Mouse (Mus musculus) left cerebral cortex, adult 2 months (tissue): ENCODE measurements around the gene Dvl3. TPM values are rescaled to one million over a fixed set of nuclear protein-coding genes. Genes with fewer than 3 reads are reported as not detected.
"Not testable (repeated sequence)": the region's sequence is repeated elsewhere in the genome, so short reads cannot be mapped to it uniquely, and the experiment has no call there.

Source experiments
- DNase-seq, 2 experiments: peaks; one replicate each; pipeline ENCODE4 v3.0.0; 2021 to 2022; ENCODE audit warnings: low spot score in 2 of 2, mixed read lengths in 1 of 2; ENCODE audit errors: extremely low spot score in 1 of 2
- H3K27ac ChIP-seq: fragments of 200-600 bp; 2 replicates; pipeline ENCODE4 v1.8.1; 2022
- H3K4me3 ChIP-seq: fragments of 200-600 bp; 2 replicates; pipeline ENCODE4 v1.8.1; 2022
- CTCF ChIP-seq: fragments of 200-600 bp; IDR thresholded peaks from 2 replicates; pipeline ENCODE4 v1.8.1; 2022; ENCODE audit warnings: antibody characterized with exemption, mild to moderate bottlenecking, moderate library complexity
- intact Hi-C: fragments of 180-260 bp; cut with DNase I; formaldehyde crosslinking; loops from one replicate; pipeline ENCODE4 v1.15.1; 2025
- long read RNA-seq, 2 experiments: library from polyadenylated mRNA; stranded (forward); transcript quantifications; one replicate each; pipeline ENCODE4 v2.0.0; 2021; ENCODE audit warnings: borderline mapping rate in 2 of 2
- total RNA-seq, 2 experiments: library from RNA; stranded (reverse); gene quantifications; 2 replicates each; pipeline ENCODE4 v1.2.3; 2021

The Dvl3 gene
- 10 to 100 TPM; 64.7 to 70.1 TPM for total RNA-seq
- long read RNA-seq, experiment 1, transcript Dvl3-201 (15 exons, 2,519 nt) = major isoform, 29 of 48 reads
- long read RNA-seq, experiment 1, partial matches to known transcripts = 9 of 48 reads
- long read RNA-seq, experiment 1, other reads (novel, unspliced or antisense) = 7 of 48 reads
- long read RNA-seq, experiment 2, transcript Dvl3-201 (15 exons, 2,519 nt) = major isoform, 18 of 27 reads
- long read RNA-seq, experiment 2, partial matches to known transcripts = 6 of 27 reads
- long read RNA-seq, experiment 2, other reads (novel, unspliced or antisense) = 3 of 27 reads

- peak; percentile 44 for TF ChIP-seq CTCF
- H3K27ac ChIP-seq = peak within 1 kb of the TSS; percentile 93
- peak within 1 kb of the TSS; percentile 98 for H3K4me3 ChIP-seq
- peak; percentile 84 to 89 for DNase-seq
- intact Hi-C loops = loop anchor here (2.0 kb wide), 2 partner anchors 18 to 32 kb away; partner anchors contain the start of genes Abcf3 and Ap2m1
These were observed at the start of gene Dvl3 for GRCm38 (mm10) chr16:20516726-20517201. Gene Dvl3, plus strand, starts transcription at chr16:20516982.

- intact Hi-C loops = no loop called here
- Histone ChIP-seq H3K4me3 (no peak overlapping the region), H3K27ac (no peak overlapping the region)
- TF ChIP-seq CTCF = no peak
- no peak for DNase-seq
These were observed 45.8 kb upstream of the Dvl3 start for GRCm38 (mm10) chr16:20470981-20471380.

- H3K27ac ChIP-seq = no peak overlapping the region
- DNase-seq = no peak
- intact Hi-C loops = no loop called here
- no peak for TF ChIP-seq CTCF
- no peak overlapping the region for H3K4me3 ChIP-seq
These were observed 45.1 kb upstream of the Dvl3 start for GRCm38 (mm10) chr16:20471686-20472085.

- DNase-seq = no peak
These were observed 43.0 kb upstream of the Dvl3 start for GRCm38 (mm10) chr16:20473748-20474147.

GRCm38 (mm10) chr16:20474211-20474610 is 42.6 kb upstream of the Dvl3 start:
- H3K27ac ChIP-seq = no peak overlapping the region
- no peak overlapping the region for H3K4me3 ChIP-seq
- no peak for DNase-seq
- TF ChIP-seq CTCF = no peak
- intact Hi-C loops = no loop called here

More at GRCm38 (mm10) chr16:20473748-20474147, 43.0 kb upstream of the Dvl3 start:
- intact Hi-C loops = no loop called here
- no peak for TF ChIP-seq CTCF
- H3K27ac ChIP-seq = no peak overlapping the region
- H3K4me3 ChIP-seq = no peak overlapping the region

GRCm38 (mm10) chr16:20474786-20475185 is 42.0 kb upstream of the Dvl3 start:
- intact Hi-C loops = no loop called here
- TF ChIP-seq CTCF = no peak
- Histone ChIP-seq H3K4me3 (no peak overlapping the region), H3K27ac (no peak overlapping the region)
- no peak for DNase-seq

GRCm38 (mm10) chr16:20475335-20475734 is 41.4 kb upstream of the Dvl3 start:
- no peak for DNase-seq
- intact Hi-C loops = no loop called here
- H3K27ac ChIP-seq = no peak overlapping the region
- H3K4me3 ChIP-seq = no peak overlapping the region
- TF ChIP-seq CTCF = no peak

- TF ChIP-seq CTCF = no peak
- DNase-seq = no peak
- intact Hi-C loops = no loop called here
- Histone ChIP-seq H3K4me3 (no peak overlapping the region), H3K27ac (no peak overlapping the region)
These were observed 39.9 kb upstream of the Dvl3 start for GRCm38 (mm10) chr16:20476857-20477256.

- intact Hi-C loops = no loop called here
- no peak for DNase-seq
- Histone ChIP-seq H3K27ac (no peak overlapping the region), H3K4me3 (no peak overlapping the region)
- TF ChIP-seq CTCF = no peak
These were observed 39.5 kb upstream of the Dvl3 start for GRCm38 (mm10) chr16:20477270-20477669.

GRCm38 (mm10) chr16:20478504-20478903 is 38.3 kb upstream of the Dvl3 start:
- intact Hi-C loops = no loop called here
- Histone ChIP-seq H3K27ac (no peak overlapping the region), H3K4me3 (no peak overlapping the region)
- no peak for TF ChIP-seq CTCF
- no peak for DNase-seq

GRCm38 (mm10) chr16:20479026-20479760 is 37.6 kb upstream of the Dvl3 start:
- H3K4me3 ChIP-seq, intact Hi-C loops, H3K27ac ChIP-seq: not testable (repeated sequence)

GRCm38 (mm10) chr16:20480115-20480514 is 36.7 kb upstream of the Dvl3 start:
- no peak overlapping the region for H3K27ac ChIP-seq
- no peak for DNase-seq
- peak; percentile 66 for TF ChIP-seq CTCF
- H3K4me3 ChIP-seq = no peak overlapping the region
- intact Hi-C loops = loop anchor here (5.0 to 10.0 kb wide), 3 partner anchors 48 to 758 kb away; partner anchors contain the start of gene Parl

More at GRCm38 (mm10) chr16:20479026-20479760, 37.6 kb upstream of the Dvl3 start:
- not testable (repeated sequence) for DNase-seq
